Mouse (Mus musculus): ENCODE measurements around the gene Pml. TPM values are rescaled to one million over a fixed set of nuclear protein-coding genes. Genes with fewer than 3 reads are reported as not detected.

Pml gene
- polyA plus RNA-seq, 1 experiment from 2014 or later = 14.7 TPM

DNA sequence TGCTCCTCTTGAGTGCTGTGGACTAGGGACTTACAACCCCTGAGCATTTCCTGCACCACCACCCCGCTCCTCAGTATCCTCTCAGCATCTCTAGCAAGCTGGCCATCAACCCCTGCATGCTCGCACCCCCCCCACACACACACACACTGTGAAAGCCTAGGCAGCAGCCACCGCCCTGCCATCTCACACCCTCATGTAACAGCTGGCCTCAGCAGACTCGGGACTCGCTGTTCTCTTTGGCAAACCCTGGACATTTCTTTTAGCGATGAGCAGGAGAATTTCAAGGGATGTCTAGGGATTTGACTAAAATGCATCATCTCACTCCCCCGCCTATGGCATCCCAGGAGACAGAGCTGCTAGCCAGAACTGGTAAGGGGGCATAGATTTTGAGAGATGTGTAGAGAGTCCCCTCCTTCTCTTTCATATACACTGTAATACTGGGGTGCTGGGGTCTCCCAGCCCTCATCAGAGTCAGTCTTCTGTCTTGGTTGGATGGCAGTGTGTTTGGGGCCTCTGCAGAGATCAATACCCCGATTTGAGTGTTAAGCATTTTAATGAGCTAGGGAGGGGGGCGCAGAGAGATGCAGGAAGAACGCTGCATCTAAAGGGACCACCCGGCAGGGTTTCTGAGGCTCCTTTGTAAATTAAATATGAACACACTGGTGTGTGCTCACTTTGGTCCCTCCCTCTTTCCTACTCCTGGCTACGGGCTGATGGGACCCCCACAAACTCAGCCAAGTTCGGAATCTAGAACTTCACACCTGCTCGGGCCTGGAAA is 46.7 kb downstream of the Pml start:
- Histone ChIP-seq H3K4me1 (peaks cover 52% of the 10 kb centered on the region), H3K9me3 (no peaks in the 10 kb centered on the region), H3K27ac (no peak overlapping the region), H3K4me3 (no peak overlapping the region), H3K36me3 (no peaks in the 10 kb centered on the region), H3K27me3 (ENCODE audit: insufficient read depth, poor library complexity, severe bottlenecking) (peaks cover 85% of the 10 kb centered on the region)
- DNase-seq (ENCODE audit: low spot score) = peak; percentile 69
- WGBS = 6% methylated on average over 14 of the region's 14 CpGs

DNA sequence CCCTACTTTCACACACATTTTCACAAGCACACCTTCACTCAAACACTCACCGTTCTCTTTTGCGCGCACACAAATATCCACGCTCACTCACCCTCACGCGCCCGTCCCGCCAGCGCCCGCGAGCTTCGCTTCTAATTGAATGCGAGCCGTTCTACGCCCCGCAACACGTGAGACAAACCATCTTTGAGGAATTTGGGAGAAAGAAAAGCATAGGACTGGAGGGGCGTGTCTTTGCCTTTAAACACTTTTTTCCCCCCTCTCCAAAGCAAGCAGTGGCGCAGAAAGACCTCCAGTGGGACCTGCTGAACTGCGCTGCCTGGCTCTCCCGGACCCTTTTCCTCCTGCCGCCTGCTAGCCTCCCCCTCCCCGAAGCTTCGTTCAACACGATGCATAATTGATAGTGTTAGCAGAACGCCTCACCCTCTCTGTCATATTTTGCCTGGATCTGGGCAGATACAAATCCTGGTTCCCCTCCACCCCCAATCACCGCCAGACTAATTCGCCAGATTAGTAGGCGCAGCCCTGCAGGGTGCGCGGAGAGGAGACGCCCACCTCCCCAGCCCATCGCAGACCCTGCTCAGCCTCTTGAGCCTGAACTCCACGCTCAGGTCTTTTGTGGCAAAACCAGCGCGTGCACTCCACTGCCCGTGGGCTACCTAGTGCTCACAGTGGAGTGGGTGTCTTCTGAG is 47.6 kb downstream of the Pml start:
- Histone ChIP-seq H3K4me3 (peak overlapping the region; percentile 38), H3K9me3 (no peaks in the 10 kb centered on the region), H3K27me3 (ENCODE audit: insufficient read depth, poor library complexity, severe bottlenecking) (peaks cover 90% of the 10 kb centered on the region), H3K27ac (no peak overlapping the region), H3K4me1 (peaks cover 60% of the 10 kb centered on the region), H3K36me3 (no peaks in the 10 kb centered on the region)
- peak; percentile 73 for DNase-seq (ENCODE audit: low spot score)
- 1% methylated on average over 37 of the region's 37 CpGs for WGBS

DNA sequence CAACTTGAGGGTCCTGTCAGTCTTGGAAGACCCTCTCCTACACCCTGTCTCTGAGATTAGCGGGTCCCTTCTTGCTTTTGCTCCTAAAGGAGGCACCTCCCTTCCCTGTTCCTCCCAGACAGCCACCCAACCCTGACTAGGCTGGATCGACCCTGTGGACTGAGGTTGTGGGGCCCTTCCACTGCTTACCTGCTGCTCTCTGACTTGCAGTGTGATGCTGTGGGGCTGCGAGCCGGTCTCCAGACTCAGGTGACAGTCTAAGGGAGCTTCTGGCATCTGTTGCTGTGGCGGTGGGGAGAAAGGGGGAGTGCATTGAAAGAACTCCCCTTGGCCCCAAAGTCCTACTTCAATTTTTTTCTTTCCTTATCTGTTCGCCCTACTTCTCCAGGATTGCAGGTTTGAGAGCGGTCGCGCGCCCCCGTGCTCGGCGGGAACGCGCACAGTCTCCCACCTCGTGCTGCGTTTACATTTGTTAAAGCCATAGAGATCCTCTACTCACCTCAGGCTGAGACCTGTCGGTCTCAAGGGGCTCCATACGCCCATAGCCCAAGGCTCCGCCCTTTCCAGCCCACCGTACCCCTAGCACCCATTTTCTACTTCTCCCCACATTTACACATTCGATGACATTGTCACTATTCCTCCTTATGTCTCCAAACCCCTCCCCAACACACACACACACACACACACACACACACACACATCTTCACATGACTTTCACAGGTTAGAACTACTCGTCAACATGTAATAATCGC is 48.3 kb downstream of the Pml start:
- under 1% methylated on average over 24 of the region's 24 CpGs for WGBS
- Histone ChIP-seq H3K9me3 (no peaks in the 10 kb centered on the region), H3K36me3 (no peaks in the 10 kb centered on the region), H3K27me3 (ENCODE audit: insufficient read depth, poor library complexity, severe bottlenecking) (peaks cover 92% of the 10 kb centered on the region), H3K27ac (no peak overlapping the region), H3K4me3 (peak overlapping the region; percentile 38), H3K4me1 (peaks cover 68% of the 10 kb centered on the region)
- peak; percentile 70 for DNase-seq (ENCODE audit: low spot score)

DNA sequence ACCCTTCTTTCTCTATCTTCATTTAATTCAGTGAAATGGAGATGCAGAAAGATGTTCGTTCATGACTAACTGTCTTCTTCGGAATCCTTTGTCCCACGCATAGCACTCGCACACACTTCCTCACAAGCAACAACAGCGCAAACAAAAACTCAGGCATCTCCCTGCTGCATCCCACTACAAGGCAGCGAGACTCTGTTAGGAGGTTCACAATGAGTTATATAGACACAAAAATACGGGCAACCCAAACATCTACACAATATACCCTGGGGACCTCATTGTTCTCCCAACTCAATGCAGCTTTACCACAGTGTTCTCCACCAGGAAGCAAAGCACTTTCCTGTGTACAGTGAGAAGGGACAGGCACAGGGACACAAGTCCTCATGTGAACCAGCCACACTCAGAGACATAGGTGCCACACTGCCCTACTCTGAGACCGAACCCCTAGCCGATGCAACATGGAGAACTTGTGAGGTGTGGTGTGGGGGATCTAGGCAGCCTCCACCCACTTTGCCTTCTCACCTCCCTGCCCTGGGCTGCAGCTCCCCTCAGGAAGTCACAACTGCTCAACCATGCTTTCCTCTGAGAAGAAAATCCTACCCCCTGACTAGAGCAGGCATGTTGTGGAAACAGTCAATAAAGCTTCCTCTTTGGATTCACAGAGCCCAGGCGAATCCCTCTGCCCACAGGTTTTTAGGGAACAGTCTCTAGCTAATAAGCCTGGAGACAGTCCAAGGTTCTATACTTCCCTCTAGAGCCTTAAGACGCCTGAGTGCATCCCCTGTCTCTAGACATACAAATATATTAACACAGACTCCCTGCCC is 49.1 kb downstream of the Pml start:
- Histone ChIP-seq H3K27ac (no peak overlapping the region), H3K4me1 (peaks cover 76% of the 10 kb centered on the region), H3K4me3 (no peak overlapping the region), H3K9me3 (no peaks in the 10 kb centered on the region), H3K27me3 (ENCODE audit: insufficient read depth, poor library complexity, severe bottlenecking) (peaks cover 93% of the 10 kb centered on the region), H3K36me3 (no peaks in the 10 kb centered on the region)
- 8% methylated on average over 11 of the region's 11 CpGs for WGBS
- DNase-seq (ENCODE audit: low spot score) = peak; percentile 69

DNA sequence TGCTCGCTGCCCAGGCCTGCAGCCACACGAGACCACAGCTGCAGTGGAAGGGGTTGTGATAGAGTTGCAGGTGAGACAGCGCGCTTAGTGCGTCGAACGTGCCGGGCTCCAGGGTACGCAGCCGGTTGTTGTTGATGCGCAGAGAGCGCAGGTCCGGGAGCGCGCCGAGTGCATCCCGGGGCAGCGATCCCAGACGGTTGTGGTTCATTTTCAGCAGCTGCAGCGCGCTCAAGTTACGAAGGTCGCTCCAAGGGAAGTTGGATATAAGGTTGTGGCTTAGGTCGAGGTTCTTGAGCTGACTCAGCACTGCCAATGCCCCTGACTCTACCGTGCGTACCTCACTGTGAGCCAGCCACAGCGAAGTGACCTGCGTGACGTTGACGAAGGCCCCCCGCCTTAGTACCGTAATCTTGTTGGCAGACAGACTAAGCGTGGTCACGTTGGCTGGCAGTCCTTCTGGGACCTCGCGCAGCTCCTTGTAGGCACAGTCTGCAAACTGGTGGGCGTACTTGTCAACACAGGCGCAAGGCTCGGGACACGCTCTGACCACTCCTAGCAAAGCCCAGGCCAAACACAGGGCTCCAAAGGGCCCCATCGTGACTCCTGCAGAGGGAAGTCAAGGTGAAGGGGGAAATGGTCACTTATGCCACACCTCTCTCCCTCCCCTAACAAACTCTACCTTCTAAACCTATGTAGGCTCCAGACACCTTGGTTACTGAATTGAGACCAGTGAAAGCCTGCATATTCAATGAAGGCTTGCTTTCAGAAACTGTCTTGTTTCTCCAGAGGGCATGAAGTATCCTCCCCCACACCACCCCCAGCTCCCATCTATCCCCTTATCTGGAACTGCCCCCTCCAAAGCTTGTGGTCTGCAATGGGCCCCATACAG is 50.0 kb downstream of the Pml start:
- peaks cover 82% of the 10 kb centered on the region for H3K4me1 ChIP-seq
- H3K36me3 ChIP-seq = no peaks in the 10 kb centered on the region
- DNase-seq (ENCODE audit: low spot score) = peak; percentile 74
- H3K9me3 ChIP-seq = no peaks in the 10 kb centered on the region
- H3K27ac ChIP-seq = no peak overlapping the region
- peak overlapping the region; percentile 51 for H3K4me3 ChIP-seq
- WGBS = under 1% methylated on average over 41 of the region's 41 CpGs
- H3K27me3 ChIP-seq (ENCODE audit: insufficient read depth, poor library complexity, severe bottlenecking) = peaks cover 95% of the 10 kb centered on the region

DNA sequence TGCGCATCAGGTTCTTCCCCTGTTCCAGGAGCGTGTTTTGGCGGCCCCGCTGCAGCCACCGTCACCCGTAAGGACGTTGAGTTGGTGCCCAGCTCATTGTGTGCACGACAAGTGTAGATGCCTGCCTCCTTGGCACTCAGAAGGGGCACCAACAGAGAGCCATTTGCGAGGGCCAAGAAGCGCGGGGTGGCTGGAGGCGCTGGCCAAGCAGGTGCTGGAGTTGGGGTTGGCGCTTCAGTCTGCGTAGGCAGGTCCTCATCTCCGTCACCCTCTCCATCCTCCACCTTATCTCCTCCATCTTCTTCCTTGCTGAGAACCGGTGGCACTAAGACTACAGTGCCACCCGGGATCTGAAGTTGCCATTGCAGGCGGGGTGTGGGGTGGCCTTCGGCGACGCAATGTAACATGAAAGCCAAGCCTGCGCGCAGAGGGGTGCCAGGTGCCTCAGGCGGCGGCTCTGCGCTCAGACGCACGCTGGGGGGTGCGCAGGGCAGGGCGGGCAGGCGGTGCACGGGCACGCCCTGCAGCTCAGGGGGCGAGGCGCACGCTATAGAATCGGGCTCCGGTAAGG is 50.7 kb downstream of the Pml start:
- Histone ChIP-seq H3K27ac (no peak overlapping the region), H3K27me3 (ENCODE audit: insufficient read depth, poor library complexity, severe bottlenecking) (peaks cover 100% of the 10 kb centered on the region), H3K4me1 (peaks cover 83% of the 10 kb centered on the region), H3K4me3 (peak overlapping the region; percentile 51), H3K36me3 (no peaks in the 10 kb centered on the region), H3K9me3 (no peaks in the 10 kb centered on the region)
- WGBS = 2% methylated on average over 38 of the region's 38 CpGs
- no peak for DNase-seq (ENCODE audit: low spot score)

DNA sequence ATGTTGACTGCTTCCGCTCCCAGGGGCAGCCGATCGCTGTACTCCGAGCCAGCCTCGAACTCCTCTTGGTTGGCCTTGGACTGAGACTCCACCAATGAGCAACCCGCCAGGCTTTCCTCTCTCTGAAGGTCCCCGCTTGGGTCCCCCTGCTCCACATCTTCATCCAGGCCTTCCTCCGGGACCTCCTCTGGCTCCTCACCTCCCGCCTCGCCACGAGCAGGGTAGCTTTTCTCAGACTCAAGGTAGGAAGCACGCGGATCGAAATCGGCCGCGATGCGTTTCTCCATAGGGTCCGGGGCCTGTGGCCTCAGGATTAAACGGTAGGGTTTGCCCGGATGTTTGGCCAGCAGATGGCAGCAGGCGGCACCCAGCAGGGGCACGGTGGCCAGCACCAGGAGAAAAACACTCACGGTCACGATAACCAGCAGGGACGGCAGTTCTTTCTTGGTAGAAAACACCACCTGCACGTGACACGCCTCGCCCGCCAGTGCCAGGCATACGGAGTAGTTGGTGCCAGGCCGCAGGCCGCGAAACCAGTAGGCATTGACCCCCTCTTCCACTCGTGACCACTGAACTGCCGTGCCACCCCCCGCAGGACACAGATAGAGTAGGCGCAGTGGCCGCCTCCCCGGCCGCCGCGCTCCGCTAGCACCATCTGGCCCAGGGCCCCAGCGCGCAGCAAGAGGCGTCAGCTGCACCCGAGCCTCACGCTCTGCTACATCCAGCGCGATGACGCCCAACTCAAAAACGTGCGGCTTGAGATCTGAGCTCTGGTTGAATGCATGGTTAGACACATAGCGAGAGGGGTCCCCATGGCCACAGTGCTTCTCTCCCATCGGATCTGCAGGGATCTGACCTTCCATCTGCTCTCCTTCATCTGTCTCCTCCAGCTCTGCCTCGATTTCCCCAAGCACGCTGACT is 51.5 kb downstream of the Pml start:
- H3K9me3 ChIP-seq = no peaks in the 10 kb centered on the region
- H3K4me3 ChIP-seq = peak overlapping the region; percentile 51
- H3K4me1 ChIP-seq = peaks cover 78% of the 10 kb centered on the region
- peaks cover 100% of the 10 kb centered on the region for H3K27me3 ChIP-seq (ENCODE audit: insufficient read depth, poor library complexity, severe bottlenecking)
- H3K36me3 ChIP-seq = no peaks in the 10 kb centered on the region
- no peak overlapping the region; the same call in 1 of the 2 replicates for H3K27ac ChIP-seq
- peak; percentile 75 for DNase-seq (ENCODE audit: low spot score)
- WGBS = 1% methylated on average over 58 of the region's 58 CpGs

DNA sequence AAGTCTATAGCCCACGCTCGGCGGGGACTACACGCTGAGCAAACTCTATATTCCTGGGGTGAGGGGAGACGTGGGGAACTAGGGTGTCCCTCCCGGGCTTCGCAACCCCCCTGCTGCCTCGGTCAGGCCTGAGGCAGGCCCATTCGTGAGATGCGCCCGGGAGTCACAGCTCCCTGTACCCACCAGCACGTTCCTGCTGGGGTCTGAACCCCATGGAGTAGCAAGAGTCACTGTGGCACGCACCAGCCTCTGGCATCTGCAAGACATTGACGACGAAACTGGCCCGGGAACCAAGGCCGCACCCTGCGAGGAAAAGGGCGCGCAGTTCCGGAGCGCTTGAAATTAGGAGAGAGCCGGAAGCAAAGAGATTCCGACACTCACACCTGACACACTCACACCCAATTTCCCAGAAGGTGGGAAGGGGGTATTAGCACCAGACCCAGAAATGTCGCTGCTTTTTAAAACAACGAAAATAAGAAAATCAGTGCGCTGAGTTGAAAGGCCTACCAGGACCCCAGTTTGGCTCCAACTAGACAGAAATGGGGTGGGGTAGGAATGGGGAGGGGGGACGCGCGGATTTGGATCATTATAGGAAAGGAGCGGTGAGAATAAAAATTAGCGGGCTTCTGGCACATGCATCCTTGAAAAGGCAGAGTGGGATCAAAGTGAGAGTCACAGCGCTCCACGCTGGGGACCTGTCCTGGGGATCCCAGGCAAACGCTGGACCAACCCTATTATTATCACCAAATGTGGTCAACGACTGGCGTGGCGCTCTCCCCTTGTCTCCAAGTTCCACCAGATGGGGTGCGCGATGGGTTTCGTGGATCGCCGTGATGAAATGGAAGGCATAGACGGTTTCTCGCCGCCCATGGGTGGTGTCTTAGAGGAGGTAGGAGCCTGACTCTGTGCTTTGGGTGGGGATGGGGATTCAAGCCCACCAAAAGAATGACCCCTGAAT is 52.7 kb downstream of the Pml start:
- DNase-seq (ENCODE audit: low spot score) = no peak
- WGBS = 2% methylated on average over 46 of the region's 46 CpGs
- peaks cover 66% of the 10 kb centered on the region for H3K4me1 ChIP-seq
- H3K36me3 ChIP-seq = no peaks in the 10 kb centered on the region
- H3K9me3 ChIP-seq = no peaks in the 10 kb centered on the region
- peak overlapping the region; percentile 51 for H3K4me3 ChIP-seq
- peaks cover 90% of the 10 kb centered on the region for H3K27me3 ChIP-seq (ENCODE audit: insufficient read depth, poor library complexity, severe bottlenecking)
- H3K27ac ChIP-seq = no peak overlapping the region

DNA sequence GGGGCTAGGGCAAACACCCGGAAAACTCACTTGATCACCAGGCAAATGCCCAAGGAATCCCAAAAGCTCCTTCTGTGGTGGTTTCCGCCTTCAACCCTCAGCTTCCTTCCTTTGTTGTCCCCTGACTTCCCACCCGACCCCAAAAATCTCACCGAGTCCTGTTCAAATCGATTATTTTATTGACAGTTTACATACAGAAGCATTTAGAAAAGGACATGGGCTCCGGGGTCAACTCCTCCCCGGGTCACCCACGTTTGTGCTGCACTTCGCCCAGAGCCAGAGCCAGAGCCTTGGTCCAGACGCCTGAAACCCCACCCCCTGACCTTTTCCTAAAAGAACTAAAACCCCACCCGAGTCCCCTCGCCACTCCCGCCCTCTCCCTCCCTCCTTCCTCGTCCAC is 53.4 kb downstream of the Pml start:
- Histone ChIP-seq H3K9me3 (no peaks in the 10 kb centered on the region), H3K27me3 (ENCODE audit: insufficient read depth, poor library complexity, severe bottlenecking) (peaks cover 83% of the 10 kb centered on the region), H3K36me3 (no peaks in the 10 kb centered on the region), H3K4me1 (peaks cover 59% of the 10 kb centered on the region), H3K4me3 (peak overlapping the region; percentile 51), H3K27ac (no peak overlapping the region)
- WGBS = 3% methylated on average over 13 of the region's 14 CpGs
- DNase-seq (ENCODE audit: low spot score) = no peak

DNA sequence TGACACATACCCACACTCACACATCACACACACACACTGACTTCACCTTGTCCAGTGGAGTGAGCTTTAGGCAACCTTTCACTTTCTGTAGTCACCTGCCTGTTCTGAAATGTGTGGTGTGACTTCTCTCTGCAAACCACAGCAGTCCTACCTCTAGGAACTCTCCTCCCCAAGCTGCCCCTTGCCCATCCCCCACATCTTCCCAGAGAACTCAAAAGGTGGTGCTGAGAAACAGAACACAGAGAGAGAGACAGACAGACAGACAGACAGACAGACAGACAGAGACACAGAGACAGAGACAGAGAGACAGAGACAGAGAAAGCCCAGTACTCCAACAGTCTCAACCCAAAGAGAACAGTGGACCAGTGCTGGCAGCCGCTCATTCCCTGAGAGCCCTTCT is 53.9 kb downstream of the Pml start:
- Histone ChIP-seq H3K27ac (no peak overlapping the region), H3K4me3 (peak overlapping the region; percentile 51; the same call in 1 of the 2 replicates), H3K4me1 (peaks cover 56% of the 10 kb centered on the region), H3K9me3 (no peaks in the 10 kb centered on the region), H3K27me3 (ENCODE audit: insufficient read depth, poor library complexity, severe bottlenecking) (peaks cover 79% of the 10 kb centered on the region), H3K36me3 (no peaks in the 10 kb centered on the region)
- DNase-seq (ENCODE audit: low spot score) = no peak
- 4% methylated on average over 1 of the region's 1 CpGs for WGBS
